Mouse (Mus musculus) heart, embryonic 10.5 days (tissue): Measurements from ENCODE around the gene Vcp. TPM values are rescaled to one million over a fixed set of nuclear protein-coding genes. Genes with fewer than 3 reads are reported as not detected.
A peak's percentile ranks its signal among the peaks of the same experiment; 100 is the strongest.

ENCODE experiments used
- DNase-seq: peaks from one replicate; pipeline ENCODE4 v3.0.0-alpha.2; 2017; ENCODE audit warnings: low spot score
- H3K27ac ChIP-seq: fragments of 300-500 bp; sonication (generic); 2 replicates; pipeline ENCODE4 v1.5.1; 2016; ENCODE audit warnings: mild to moderate bottlenecking
- H3K27me3 ChIP-seq: fragments of 300-500 bp; sonication (generic); 2 replicates; pipeline ENCODE4 v1.6.1; 2016; ENCODE audit warnings: mild to moderate bottlenecking; ENCODE audit not compliant: poor library complexity, insufficient read depth, severe bottlenecking
- H3K36me3 ChIP-seq: fragments of 300-500 bp; sonication (generic); 2 replicates; pipeline ENCODE4 v1.6.1; 2016; ENCODE audit warnings: mild to moderate bottlenecking, moderate library complexity
- H3K4me1 ChIP-seq: fragments of 300-500 bp; sonication (generic); 2 replicates; pipeline ENCODE4 v1.6.1; 2016; ENCODE audit warnings: mild to moderate bottlenecking
- H3K4me3 ChIP-seq: fragments of 300-500 bp; sonication (generic); 2 replicates; pipeline ENCODE4 v1.5.1; 2016; ENCODE audit warnings: mild to moderate bottlenecking, moderate library complexity
- H3K9me3 ChIP-seq: fragments of 300-500 bp; sonication (generic); 2 replicates; pipeline ENCODE4 v1.6.1; 2016; ENCODE audit warnings: mild to moderate bottlenecking, moderate library complexity
- WGBS: fragments of 180-500 bp; shearing (Covaris S2); methylation state at CpG from one replicate; pipeline ENCODE4 v1.1.7; 2016; 5-methylcytosine and 5-hydroxymethylcytosine counted together
- polyA plus RNA-seq: library from polyadenylated mRNA; unstranded; fragments of >200 nt; fragmentation: Nextera tagmentation; extraction: Ambion mirVana; gene quantifications from 2 replicates; pipeline ENCODE4 v1.2.1, GENCODE M21; 2016

Vcp gene
- polyA plus RNA-seq, 1 experiment from 2014 or later: 588 TPM

- Histone ChIP-seq H3K27ac (no peak overlapping the region), H3K27me3 (peaks cover 39% of the 10 kb centered on the region), H3K4me3 (no peak overlapping the region), H3K36me3 (no peaks in the 10 kb centered on the region), H3K4me1 (peaks cover 17% of the 10 kb centered on the region), H3K9me3 (no peaks in the 10 kb centered on the region)
- no peak for DNase-seq
- 89% methylated on average over 3 of the region's 3 CpGs for WGBS
Observed at GRCm38 (mm10) chr4:42945445-42945844, 54.9 kb downstream of the Vcp start.

GRCm38 (mm10) chr4:42945043-42945442 lies 55.3 kb downstream of the Vcp start:
- H3K27ac ChIP-seq: no peak overlapping the region
- WGBS: 9% methylated on average over 6 of the region's 6 CpGs
- H3K4me1 ChIP-seq: peaks cover 13% of the 10 kb centered on the region
- H3K4me3 ChIP-seq: no peak overlapping the region
- DNase-seq: no peak
- peaks cover 42% of the 10 kb centered on the region for H3K27me3 ChIP-seq
- H3K9me3 ChIP-seq: no peaks in the 10 kb centered on the region
- H3K36me3 ChIP-seq: no peaks in the 10 kb centered on the region

GRCm38 (mm10) chr4:42944185-42944584 lies 56.1 kb downstream of the Vcp start:
- no peak overlapping the region for H3K27ac ChIP-seq
- H3K4me1 ChIP-seq: peaks cover 4% of the 10 kb centered on the region
- H3K27me3 ChIP-seq: peaks cover 49% of the 10 kb centered on the region
- WGBS: 77% methylated on average over 9 of the region's 9 CpGs
- H3K9me3 ChIP-seq: no peaks in the 10 kb centered on the region
- no peak overlapping the region for H3K4me3 ChIP-seq
- no peak for DNase-seq
- H3K36me3 ChIP-seq: no peaks in the 10 kb centered on the region

- no peak for DNase-seq
Observed at GRCm38 (mm10) chr4:42943341-42943740, 57.0 kb downstream of the Vcp start.

GRCm38 (mm10) chr4:42941396-42941795 lies 58.9 kb downstream of the Vcp start:
- no peak for DNase-seq
- H3K9me3 ChIP-seq: no peaks in the 10 kb centered on the region
- no peak overlapping the region for H3K27ac ChIP-seq
- 71% methylated on average over 7 of the region's 7 CpGs for WGBS
- no peak overlapping the region for H3K4me3 ChIP-seq
- H3K4me1 ChIP-seq: peaks cover 6% of the 10 kb centered on the region; the same call in 1 of the 2 replicates
- no peaks in the 10 kb centered on the region for H3K36me3 ChIP-seq
- H3K27me3 ChIP-seq: peaks cover 55% of the 10 kb centered on the region

More at GRCm38 (mm10) chr4:42943341-42943740, 57.0 kb downstream of the Vcp start:
- WGBS: 76% methylated on average over 5 of the region's 5 CpGs
- Histone ChIP-seq H3K36me3 (no peaks in the 10 kb centered on the region), H3K9me3 (no peaks in the 10 kb centered on the region), H3K27me3 (peaks cover 55% of the 10 kb centered on the region), H3K4me1 (no peaks in the 10 kb centered on the region; the same call in 1 of the 2 replicates), H3K27ac (no peak overlapping the region), H3K4me3 (no peak overlapping the region)

- Histone ChIP-seq H3K4me1 (peaks cover 42% of the 10 kb centered on the region), H3K36me3 (no peaks in the 10 kb centered on the region), H3K4me3 (peak overlapping the region; percentile 45), H3K9me3 (no peaks in the 10 kb centered on the region), H3K27me3 (peaks cover 49% of the 10 kb centered on the region), H3K27ac (peak overlapping the region; percentile 69)
- 11% methylated on average over 22 of the region's 22 CpGs for WGBS
- DNase-seq: peak; percentile 89
Observed at GRCm38 (mm10) chr4:42933630-42934029, 66.7 kb downstream of the Vcp start.

GRCm38 (mm10) chr4:42932229-42932969 lies 67.9 kb downstream of the Vcp start:
- Histone ChIP-seq H3K36me3 (no peaks in the 10 kb centered on the region), H3K9me3 (no peaks in the 10 kb centered on the region), H3K27me3 (peaks cover 37% of the 10 kb centered on the region), H3K4me1 (peaks cover 37% of the 10 kb centered on the region), H3K4me3 (no peak overlapping the region), H3K27ac (peak overlapping the region; percentile 69)
- DNase-seq: peak; percentile 75
- 43% methylated on average over 8 of the region's 8 CpGs for WGBS

Other genes with a start within 250 kb of the Vcp start
- gene Ccl19, start 243.9 kb downstream of the Vcp start, polyA plus RNA-seq: 0.21 TPM in 1 of 2 replicates, not detected in the other
- not detected in 2 replicates for gene Ccl21a, start 226.5 kb downstream of the Vcp start, polyA plus RNA-seq
- 0.04 TPM in 2 replicates for gene Fam205a1, start 146.6 kb downstream of the Vcp start, polyA plus RNA-seq
- gene Gm12394, start 143.7 kb downstream of the Vcp start, polyA plus RNA-seq: 0.09 and 0.19 TPM in 2 replicates
- gene Fam205c, start 126.3 kb downstream of the Vcp start, polyA plus RNA-seq: 0.16 and 0.24 TPM in 2 replicates
- 1.5 and 2.8 TPM in 2 replicates for gene Phf24, start 83.8 kb downstream of the Vcp start, polyA plus RNA-seq
- 11.4 and 12.3 TPM in 2 replicates for gene Dnajb5, start 50.7 kb downstream of the Vcp start, polyA plus RNA-seq
- 0.25 and 0.70 TPM in 2 replicates for gene 1700022I11Rik, start 30.9 kb downstream of the Vcp start, polyA plus RNA-seq
- gene Fancg, start 10.0 kb upstream of the Vcp start, polyA plus RNA-seq: 13.9 and 18.0 TPM in 2 replicates
- 18.4 and 21.0 TPM in 2 replicates for gene Pigo, start 25.3 kb upstream of the Vcp start, polyA plus RNA-seq
- 320 and 370 TPM in 2 replicates for gene Stoml2, start 31.2 kb upstream of the Vcp start, polyA plus RNA-seq
- gene Fam214b, start 45.7 kb upstream of the Vcp start, polyA plus RNA-seq: 12.0 and 12.7 TPM in 2 replicates
- gene Unc13b, start 58.4 kb upstream of the Vcp start, polyA plus RNA-seq: 7.1 and 8.5 TPM in 2 replicates